Mouse (Mus musculus): ENCODE data around the gene Abo.

Abo gene

GRCm38 (mm10) chr2:26864879-26865278, at the start of gene Abo:
Gene Abo, minus strand, starts transcription at chr2:26864979.
- CTCF ChIA-PET = interaction anchor here in 2 of 4 experiments (0.7 to 1.4 kb wide), 3 partner anchors 17 to 470 kb away, joined by 4 to 9 read pairs (median 4); no protein-coding TSS in a partner anchor
- POLR2A ChIA-PET = interaction anchor here in 2 of 4 experiments (0.7 to 2.0 kb wide), 5 partner anchors 38 to 1177 kb away, joined by 3 to 5 read pairs (median 3); partner anchors contain the start of gene Surf6 (in 2 of the 2)

- ChIA-PET POLR2A (interaction anchor here (0.6 to 5.0 kb wide), 18 partner anchors 8 to 469 kb away, joined by 3 to 136 read pairs (median 14); partner anchors contain the start of gene Surf6 (in 4 of the 4)), CTCF (no interaction called here)
These were observed 49.6 kb upstream of the Abo start for GRCm38 (mm10) chr2:26914148-26914941.

GRCm38 (mm10) chr2:26913416-26914147, 48.8 kb upstream of the Abo start:
- ChIA-PET POLR2A (interaction anchor here (0.6 to 5.0 kb wide), 29 partner anchors 9 to 468 kb away, joined by 3 to 136 read pairs (median 7); partner anchors contain the start of genes Surf6 (in 4 of the 4) and Slc2a6 (in 1 of the 4)), CTCF (no interaction called here)

GRCm38 (mm10) chr2:26912253-26912770, 47.5 kb upstream of the Abo start:
- ChIA-PET CTCF (no interaction called here), POLR2A (interaction anchor here (0.6 to 5.0 kb wide), 82 partner anchors 8 to 1215 kb away, joined by 3 to 136 read pairs (median 6); partner anchors contain the start of genes Surf6 (in 4 of the 4), Agpat2 (in 2 of the 4), Fam69b (in 1 of the 4) and Qsox2 (in 1 of the 4))

- POLR2A ChIA-PET = interaction anchor here (0.6 to 13.2 kb wide), 67 partner anchors 8 to 1551 kb away, joined by 3 to 251 read pairs (median 6); partner anchors contain the start of genes Surf6 (in 4 of the 4), Agpat2 (in 3 of the 4), Fam69b (in 1 of the 4) and Qsox2 (in 1 of the 4)
- CTCF ChIA-PET = interaction anchor here in 1 of 4 experiments (1.0 kb wide), 1 partner anchor 8 kb away, joined by 4 read pairs; the partner anchor contains the start of gene Surf6
These were observed 46.4 kb upstream of the Abo start for GRCm38 (mm10) chr2:26910994-26911765.

GRCm38 (mm10) chr2:26910124-26910993, 45.6 kb upstream of the Abo start, which contains the start of the genes Med22 and Rpl7a:
Gene Med22, minus strand, starts transcription at chr2:26910677.
Gene Rpl7a, plus strand, starts transcription at chr2:26910764.
- POLR2A ChIA-PET = interaction anchor here (0.5 to 13.2 kb wide), 24 partner anchors 8 to 818 kb away, joined by 3 to 251 read pairs (median 4); partner anchors contain the start of genes Agpat2 (in 1 of the 4), Surf1 (in 1 of the 4), Surf2 (in 1 of the 4) and Surf4 (in 1 of the 4)
- CTCF ChIA-PET = interaction anchor here in 1 of 4 experiments (0.7 kb wide), 1 partner anchor 11 kb away, joined by 3 read pairs; no protein-coding TSS in a partner anchor

- POLR2A ChIA-PET = interaction anchor here in 3 of 4 experiments (0.6 to 13.2 kb wide), 19 partner anchors 9 to 790 kb away, joined by 3 to 251 read pairs (median 4); partner anchors contain the start of genes Agpat2 (in 1 of the 3), Surf1 (in 1 of the 3), Surf2 (in 1 of the 3) and Surf4 (in 1 of the 3)
- CTCF ChIA-PET = interaction anchor here in 1 of 4 experiments (0.7 kb wide), 1 partner anchor 12 kb away, joined by 3 read pairs; no protein-coding TSS in a partner anchor
These were observed 44.6 kb upstream of the Abo start for GRCm38 (mm10) chr2:26909387-26909784.

- ChIA-PET CTCF (interaction anchor here in 2 of 4 experiments (1.3 to 1.6 kb wide), 2 partner anchors 8 to 16 kb away, joined by 3 to 6 read pairs; partner anchors contain the start of genes Surf1 (in 1 of the 2) and Surf2 (in 1 of the 2)), POLR2A (interaction anchor here in 3 of 4 experiments (0.6 to 13.2 kb wide), 15 partner anchors 8 to 1168 kb away, joined by 3 to 251 read pairs (median 5); partner anchors contain the start of genes Agpat2 (in 1 of the 3), Surf1 (in 1 of the 3), Surf2 (in 1 of the 3) and Surf4 (in 1 of the 3))
These were observed 44.1 kb upstream of the Abo start for GRCm38 (mm10) chr2:26908710-26909386.

GRCm38 (mm10) chr2:26907109-26907508, 42.3 kb upstream of the Abo start:
- ChIA-PET POLR2A (interaction anchor here in 3 of 4 experiments (0.5 to 13.2 kb wide), 22 partner anchors 10 to 535 kb away, joined by 3 to 251 read pairs (median 3); partner anchors contain the start of genes Surf1 (in 2 of the 3), Surf2 (in 2 of the 3), Agpat2 (in 1 of the 3) and Brd3os (in 1 of the 3)), CTCF (interaction anchor here (0.6 to 2.0 kb wide), 32 partner anchors 9 to 573 kb away, joined by 3 to 11 read pairs (median 4); partner anchors contain the start of genes Surf1 (in 3 of the 4), Surf2 (in 3 of the 4), Agpat2 (in 2 of the 4) and Slc2a6 (in 1 of the 4))

GRCm38 (mm10) chr2:26906431-26906830, 41.7 kb upstream of the Abo start:
- POLR2A ChIA-PET = interaction anchor here in 3 of 4 experiments (0.9 to 13.2 kb wide), 12 partner anchors 11 to 302 kb away, joined by 3 to 251 read pairs (median 4); partner anchors contain the start of genes Surf1 (in 2 of the 3), Surf2 (in 2 of the 3) and Agpat2 (in 1 of the 3)
- CTCF ChIA-PET = interaction anchor here (0.6 to 2.0 kb wide), 20 partner anchors 10 to 405 kb away, joined by 3 to 11 read pairs (median 4); partner anchors contain the start of genes Agpat2 (in 2 of the 4), Surf1 (in 2 of the 4) and Surf2 (in 2 of the 4)

- CTCF ChIA-PET = interaction anchor here (0.8 to 2.0 kb wide), 6 partner anchors 11 to 223 kb away, joined by 3 to 11 read pairs (median 4); partner anchors contain the start of genes Surf1 (in 2 of the 4) and Surf2 (in 2 of the 4)
- POLR2A ChIA-PET = interaction anchor here in 2 of 4 experiments (0.6 to 13.2 kb wide), 8 partner anchors 14 to 398 kb away, joined by 3 to 251 read pairs (median 3); partner anchors contain the start of genes Surf1 (in 1 of the 2) and Surf2 (in 1 of the 2)
These were observed 41.2 kb upstream of the Abo start for GRCm38 (mm10) chr2:26905936-26906335.

GRCm38 (mm10) chr2:26903311-26903710, 38.5 kb upstream of the Abo start:
- ChIA-PET CTCF (interaction anchor here in 3 of 4 experiments (0.7 to 2.2 kb wide), 15 partner anchors 8 to 494 kb away, joined by 3 to 11 read pairs (median 4); partner anchors contain the start of genes Inpp5e (in 1 of the 3), Surf1 (in 1 of the 3) and Surf2 (in 1 of the 3)), POLR2A (interaction anchor here (0.5 to 13.2 kb wide), 109 partner anchors 9 to 666 kb away, joined by 3 to 251 read pairs (median 4); partner anchors contain the start of genes Surf1 (in 3 of the 4), Surf2 (in 3 of the 4), Abo (in 2 of the 4) and Agpat2 (in 2 of the 4))

GRCm38 (mm10) chr2:26902467-26903220, 37.9 kb upstream of the Abo start, which contains the start of gene Surf6:
Gene Surf6, minus strand, starts transcription at chr2:26902879.
- ChIA-PET POLR2A (interaction anchor here (0.6 to 13.2 kb wide), 116 partner anchors 9 to 666 kb away, joined by 3 to 251 read pairs (median 4); partner anchors contain the start of genes Sec16a (in 3 of the 4), Surf1 (in 3 of the 4), Surf2 (in 3 of the 4) and Abo (in 2 of the 4)), CTCF (interaction anchor here (0.5 to 2.2 kb wide), 20 partner anchors 9 to 1299 kb away, joined by 3 to 11 read pairs (median 4); partner anchors contain the start of genes Surf1 (in 2 of the 4), Surf2 (in 2 of the 4) and Inpp5e (in 1 of the 4))

Measured in embryonic stem cell, embryonic (primary cell).